Mouse (Mus musculus) heart, embryonic 14.5 days (tissue): ENCODE data around the gene Catsperg1. TPM values are rescaled to one million over a fixed set of nuclear protein-coding genes. Genes with fewer than 3 reads are reported as not detected.
"Not testable (repeated sequence)": the region's sequence is repeated elsewhere in the genome, so short reads cannot be mapped to it uniquely, and the experiment has no call there.

ENCODE experiments used
- ATAC-seq: fragments of 200-750 bp; cut with Nextera tagmentation; 2 replicates; pipeline ENCODE4 v1.8.0; 2017; ENCODE audit warnings: low read depth, moderate TSS enrichment; ENCODE audit not compliant: insufficient number of reproducible peaks, insufficient read depth, low FRiP score
- H3K27ac ChIP-seq, 2 experiments: fragments of 200-500 bp in 1 of 2; fragments of 300-500 bp in 1 of 2; sonication (generic) in 1 of 2; replicated peaks in 1 of 2; 2 replicates each; pipeline ENCODE4 v1.5.1; 2012 to 2014; ENCODE audit warnings: low read depth in 2 of 2, low read length in 2 of 2, control low read depth in 1 of 2, mild to moderate bottlenecking in 1 of 2, mixed read lengths in 1 of 2; ENCODE audit not compliant: control insufficient read depth in 1 of 2, insufficient read depth in 1 of 2
- H3K27me3 ChIP-seq: fragments of 300-500 bp; sonication (generic); 2 replicates; pipeline ENCODE4 v1.6.1; 2014; ENCODE audit warnings: mild to moderate bottlenecking, low read length, control low read depth; ENCODE audit not compliant: control insufficient read depth, insufficient read depth
- H3K36me3 ChIP-seq: fragments of 300-500 bp; sonication (generic); 2 replicates; pipeline ENCODE4 v1.6.1; 2014; ENCODE audit warnings: mild to moderate bottlenecking, control low read depth, low read length, mixed read lengths; ENCODE audit not compliant: control insufficient read depth, insufficient read depth
- H3K4me1 ChIP-seq, 2 experiments: fragments of 200-500 bp in 1 of 2; fragments of 300-500 bp in 1 of 2; sonication (generic) in 1 of 2; 2 replicates each; pipeline ENCODE4 v1.6.1; 2012 to 2014; ENCODE audit warnings: low read length in 2 of 2, control low read depth in 1 of 2, mixed read lengths in 1 of 2; ENCODE audit not compliant: control insufficient read depth in 2 of 2, insufficient read depth in 2 of 2
- H3K4me2 ChIP-seq: fragments of 300-500 bp; sonication (generic); 2 replicates; pipeline ENCODE4 v1.6.1; 2014; ENCODE audit warnings: mild to moderate bottlenecking, low read length
- H3K4me3 ChIP-seq, 2 experiments: fragments of 200-500 bp in 1 of 2; fragments of 300-500 bp in 1 of 2; sonication (generic) in 1 of 2; 2 replicates each; pipeline ENCODE4 v1.5.1; 2012 to 2014; ENCODE audit warnings: low read length in 2 of 2, mild to moderate bottlenecking in 2 of 2, control low read depth in 1 of 2, low read depth in 1 of 2, moderate library complexity in 1 of 2; ENCODE audit not compliant: control insufficient read depth in 1 of 2, insufficient read depth in 1 of 2
- H3K9ac ChIP-seq: fragments of 300-500 bp; sonication (generic); 2 replicates; pipeline ENCODE4 v1.6.1; 2014; ENCODE audit warnings: mild to moderate bottlenecking, low read length
- H3K9me3 ChIP-seq: fragments of 300-500 bp; sonication (generic); 2 replicates; pipeline ENCODE4 v1.6.1; 2016; ENCODE audit warnings: low read length, control low read depth; ENCODE audit not compliant: control insufficient read depth
- WGBS: fragments of 180-500 bp; shearing (Covaris S2); extraction: QIAGEN DNeasy Blood & Tissue Kit; methylation state at CpG from one replicate; pipeline ENCODE4 v1.1.7; 2014; 5-methylcytosine and 5-hydroxymethylcytosine counted together
- polyA plus RNA-seq: library from polyadenylated mRNA; unstranded; fragments of >200 nt; fragmentation: Nextera tagmentation; extraction: Ambion mirVana; gene quantifications from 2 replicates; pipeline ENCODE4 v1.2.1, GENCODE M21; 2014

The Catsperg1 gene
- polyA plus RNA-seq, 1 experiment from 2014 or later, result 0.66 TPM

GRCm38 (mm10) chr7:29238019-29238967 is 24.5 kb upstream of the Catsperg1 start, which contains the start of gene Yif1b:
TSS of gene Yif1b (plus strand) at chr7:29238329.
- peak; percentile 96 for ATAC-seq
- Histone ChIP-seq H3K4me3 (peak within 1 kb of the TSS; percentile 53 to 62), H3K4me1 (peaks cover 12 to 28% of the 10 kb centered on the region in 2 experiments; a peak in 3 of 4 replicates), H3K27me3 (no peaks in the 10 kb centered on the region), H3K9me3 (no peaks in the 10 kb centered on the region), H3K36me3 (no peaks in the 10 kb centered on the region), H3K27ac (peak within 1 kb of the TSS; percentile 84 to 91), H3K4me2 (peak within 1 kb of the TSS; percentile 88), H3K9ac (peak within 1 kb of the TSS; percentile 79)
- under 1% methylated on average over 60 of the region's 60 CpGs for WGBS

- Histone ChIP-seq H3K4me1 (peaks cover 12 to 31% of the 10 kb centered on the region in 2 experiments), H3K4me3 (peak overlapping the region; percentile 27 to 62), H3K9ac (peak overlapping the region; percentile 60), H3K4me2 (peak overlapping the region; percentile 53), H3K27ac (peak overlapping the region; percentile 84 to 91)
- WGBS, result 22% methylated on average over 6 of the region's 6 CpGs
- H3K36me3 ChIP-seq, H3K9me3 ChIP-seq, H3K27me3 ChIP-seq, ATAC-seq: not testable (repeated sequence)
These were observed 23.8 kb upstream of the Catsperg1 start for GRCm38 (mm10) chr7:29237596-29237995.

GRCm38 (mm10) chr7:29236593-29236992 is 22.8 kb upstream of the Catsperg1 start:
- peaks cover 2% of the 10 kb centered on the region for H3K27me3 ChIP-seq
- H3K4me3 ChIP-seq, result no peak overlapping the region
- H3K36me3 ChIP-seq, result no peaks in the 10 kb centered on the region
- peaks cover 12 to 36% of the 10 kb centered on the region in 2 experiments for H3K4me1 ChIP-seq
- peak overlapping the region in 1 of 2 experiments; percentile 33; a peak in 1 of 4 replicates for H3K27ac ChIP-seq
- no peak overlapping the region for H3K9ac ChIP-seq
- WGBS, result 64% methylated on average over 4 of the region's 4 CpGs
- no peak for ATAC-seq
- no peaks in the 10 kb centered on the region for H3K9me3 ChIP-seq
- no peak overlapping the region for H3K4me2 ChIP-seq

GRCm38 (mm10) chr7:29234661-29235060 is 20.8 kb upstream of the Catsperg1 start:
- H3K9me3 ChIP-seq, result no peaks in the 10 kb centered on the region
- no peak overlapping the region for H3K9ac ChIP-seq
- no peak for ATAC-seq
- peak overlapping the region; percentile 84 to 87; a peak in 3 of 4 replicates for H3K27ac ChIP-seq
- WGBS, result 78% methylated on average over 5 of the region's 5 CpGs
- peaks cover 8% of the 10 kb centered on the region for H3K27me3 ChIP-seq
- H3K36me3 ChIP-seq, result no peaks in the 10 kb centered on the region
- no peak overlapping the region for H3K4me3 ChIP-seq
- peaks cover 12 to 35% of the 10 kb centered on the region in 2 experiments for H3K4me1 ChIP-seq
- H3K4me2 ChIP-seq, result no peak overlapping the region

- Histone ChIP-seq H3K4me3 (no peak overlapping the region), H3K9me3 (no peaks in the 10 kb centered on the region), H3K4me2 (peak overlapping the region; percentile 30; the same call in 1 of the 2 replicates), H3K27me3 (peaks cover 8% of the 10 kb centered on the region), H3K36me3 (no peaks in the 10 kb centered on the region), H3K4me1 (peaks cover 9 to 26% of the 10 kb centered on the region in 2 experiments), H3K9ac (0 out of 2 replicates have a peak overlapping the region, but pooled peaks have one; percentile 41), H3K27ac (peak overlapping the region; percentile 84 to 87)
- ATAC-seq, result peak; percentile 23; the same call in 1 of the 2 replicates
- 9% methylated on average over 6 of the region's 6 CpGs for WGBS
These were observed 19.9 kb upstream of the Catsperg1 start for GRCm38 (mm10) chr7:29233745-29234144.

GRCm38 (mm10) chr7:29232247-29233013 is 18.6 kb upstream of the Catsperg1 start, which contains the start of gene Kcnk6:
TSS of gene Kcnk6 (minus strand) at chr7:29232515.
- ATAC-seq, result peak; percentile 14; the same call in 1 of the 2 replicates
- Histone ChIP-seq H3K9me3 (no peaks in the 10 kb centered on the region), H3K4me2 (peak within 1 kb of the TSS; percentile 95), H3K9ac (peak within 1 kb of the TSS; percentile 87), H3K27me3 (peaks cover 8% of the 10 kb centered on the region), H3K27ac (peak within 1 kb of the TSS; percentile 34 to 84; a peak in 3 of 4 replicates), H3K36me3 (no peaks in the 10 kb centered on the region), H3K4me1 (peaks cover 9 to 25% of the 10 kb centered on the region in 2 experiments), H3K4me3 (peak within 1 kb of the TSS; percentile 54 to 63)
- 2% methylated on average over 58 of the region's 62 CpGs for WGBS

GRCm38 (mm10) chr7:29231517-29231916 is 17.7 kb upstream of the Catsperg1 start:
- Histone ChIP-seq H3K4me2 (peak overlapping the region; percentile 95), H3K27me3 (peaks cover 8% of the 10 kb centered on the region), H3K9me3 (no peaks in the 10 kb centered on the region), H3K27ac (peak overlapping the region in 1 of 2 experiments; percentile 79; a peak in 2 of 4 replicates), H3K4me3 (peak overlapping the region; percentile 54 to 63), H3K4me1 (peaks cover 9 to 21% of the 10 kb centered on the region in 2 experiments), H3K9ac (peak overlapping the region; percentile 87), H3K36me3 (no peaks in the 10 kb centered on the region)
- no peak for ATAC-seq
- WGBS, result 31% methylated on average over 3 of the region's 3 CpGs
